Mouse (Mus musculus) ES-Bruce4 (cell line): ENCODE measurements around the gene Zp3. TPM values are rescaled to one million over a fixed set of nuclear protein-coding genes. Genes with fewer than 3 reads are reported as not detected.
A peak's percentile ranks its signal among the peaks of the same experiment; 100 is the strongest.

ENCODE experiments used
- H3K27ac ChIP-seq: 2 replicates; pipeline ENCODE4 v1.5.1; 2012; ENCODE audit warnings: low read length, inconsistent platforms; ENCODE audit not compliant: insufficient read depth
- H3K27me3 ChIP-seq: 2 replicates; pipeline ENCODE4 v1.6.1; 2012; ENCODE audit warnings: mild to moderate bottlenecking, low read length, inconsistent platforms; ENCODE audit not compliant: control insufficient read depth, poor library complexity, insufficient read depth, severe bottlenecking
- H3K36me3 ChIP-seq: 2 replicates; pipeline ENCODE4 v1.6.1; 2012; ENCODE audit warnings: inconsistent platforms, mild to moderate bottlenecking, low read length, moderate library complexity; ENCODE audit not compliant: control insufficient read depth, poor library complexity, insufficient read depth, severe bottlenecking
- H3K4me1 ChIP-seq: one replicate; pipeline ENCODE4 v1.8.1; 2011; ENCODE audit warnings: low read length; ENCODE audit not compliant: control insufficient read depth, insufficient read depth
- H3K4me3 ChIP-seq: 2 replicates; pipeline ENCODE4 v1.5.1; 2011; ENCODE audit warnings: low read depth, mild to moderate bottlenecking, low read length
- H3K9ac ChIP-seq: 2 replicates; pipeline ENCODE4 v1.6.1; 2012; ENCODE audit warnings: low read depth, mild to moderate bottlenecking, inconsistent platforms; ENCODE audit not compliant: poor library complexity, severe bottlenecking
- H3K9me3 ChIP-seq: replicated peaks from 2 replicates; pipeline ENCODE4 v1.6.1; 2012; ENCODE audit warnings: mild to moderate bottlenecking, low read length, inconsistent platforms; ENCODE audit not compliant: control insufficient read depth, poor library complexity, insufficient read depth, severe bottlenecking
- CTCF ChIP-seq: IDR thresholded peaks from one replicate; pipeline ENCODE4 v1.8.1; 2011; ENCODE audit warnings: low read depth, low read length
- EP300 ChIP-seq: IDR thresholded peaks from 2 replicates; pipeline ENCODE4 v1.6.1; 2011; ENCODE audit warnings: low read depth, low read length; ENCODE audit not compliant: insufficient read depth
- POLR2A ChIP-seq: IDR thresholded peaks from one replicate; pipeline ENCODE4 v1.8.1; 2011; ENCODE audit warnings: low read length; ENCODE audit not compliant: insufficient read depth
- polyA plus RNA-seq: library from polyadenylated mRNA; stranded (reverse); fragments of >200 nt; gene quantifications from 2 replicates; pipeline ENCODE4 v1.2.4, GENCODE M21; 2011; ENCODE audit warnings: low read depth; ENCODE audit not compliant: missing spikeins, insufficient read depth, insufficient read length

Zp3 gene
- polyA plus RNA-seq, 1 experiment: 2.0 TPM

GRCm38 (mm10) chr5:135965501-135965930 is 14.4 kb upstream of the Zp3 start:
- Histone ChIP-seq H3K9me3 (no peaks in the 10 kb centered on the region), H3K4me3 (peak overlapping the region; percentile 42), H3K27me3 (no peaks in the 10 kb centered on the region), H3K9ac (no peak overlapping the region), H3K27ac (no peak overlapping the region), H3K36me3 (no peaks in the 10 kb centered on the region), H3K4me1 (no peaks in the 10 kb centered on the region)
- peak; percentile 70 for TF ChIP-seq CTCF
- TF ChIP-seq EP300: no peak
- no peak for TF ChIP-seq POLR2A

DNA sequence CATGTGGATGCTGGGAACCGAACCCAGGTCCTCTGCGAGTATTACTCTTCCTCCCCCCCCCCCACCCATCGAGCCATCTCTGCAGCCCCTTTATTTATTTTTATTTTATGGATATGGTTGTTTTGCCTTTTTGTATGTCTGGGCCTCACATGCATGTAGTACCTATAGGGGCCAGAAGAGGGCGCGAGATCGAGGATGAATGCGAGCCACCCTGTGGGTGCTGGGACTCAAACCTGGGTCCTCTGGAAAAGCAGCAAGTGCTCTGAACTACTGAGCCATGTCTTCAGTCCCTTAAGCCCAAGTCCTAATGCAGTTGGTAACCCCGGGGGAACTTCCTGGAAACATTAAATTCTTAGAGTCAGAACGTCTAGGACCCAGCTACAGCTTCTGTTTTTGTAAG is 13.0 kb upstream of the Zp3 start:
- Histone ChIP-seq H3K9ac (no peak overlapping the region), H3K27ac (no peak overlapping the region), H3K27me3 (no peaks in the 10 kb centered on the region), H3K4me1 (no peaks in the 10 kb centered on the region), H3K4me3 (no peak overlapping the region), H3K9me3 (no peaks in the 10 kb centered on the region), H3K36me3 (no peaks in the 10 kb centered on the region)
- TF ChIP-seq POLR2A (no peak), CTCF (peak; percentile 74), EP300 (no peak)

GRCm38 (mm10) chr5:135968781-135969180 is 11.1 kb upstream of the Zp3 start:
- no peak overlapping the region for H3K4me3 ChIP-seq
- H3K9ac ChIP-seq: no peak overlapping the region
- H3K36me3 ChIP-seq: no peaks in the 10 kb centered on the region
- TF ChIP-seq EP300: no peak
- no peaks in the 10 kb centered on the region for H3K4me1 ChIP-seq
- no peaks in the 10 kb centered on the region for H3K27me3 ChIP-seq
- H3K9me3 ChIP-seq: no peaks in the 10 kb centered on the region
- H3K27ac ChIP-seq: no peak overlapping the region

- no peak overlapping the region for H3K4me3 ChIP-seq
- H3K9me3 ChIP-seq: no peaks in the 10 kb centered on the region
- no peaks in the 10 kb centered on the region for H3K4me1 ChIP-seq
- no peaks in the 10 kb centered on the region for H3K36me3 ChIP-seq
- H3K9ac ChIP-seq: no peak overlapping the region
- H3K27ac ChIP-seq: no peak overlapping the region
- H3K27me3 ChIP-seq: no peaks in the 10 kb centered on the region
- TF ChIP-seq EP300 (no peak), POLR2A (no peak)
Observed at GRCm38 (mm10) chr5:135970247-135970646, 9.7 kb upstream of the Zp3 start.

- TF ChIP-seq POLR2A (no peak), CTCF (no peak), EP300 (no peak)
- H3K36me3 ChIP-seq: no peaks in the 10 kb centered on the region
Observed at GRCm38 (mm10) chr5:135971876-135972275, 8.0 kb upstream of the Zp3 start.

DNA sequence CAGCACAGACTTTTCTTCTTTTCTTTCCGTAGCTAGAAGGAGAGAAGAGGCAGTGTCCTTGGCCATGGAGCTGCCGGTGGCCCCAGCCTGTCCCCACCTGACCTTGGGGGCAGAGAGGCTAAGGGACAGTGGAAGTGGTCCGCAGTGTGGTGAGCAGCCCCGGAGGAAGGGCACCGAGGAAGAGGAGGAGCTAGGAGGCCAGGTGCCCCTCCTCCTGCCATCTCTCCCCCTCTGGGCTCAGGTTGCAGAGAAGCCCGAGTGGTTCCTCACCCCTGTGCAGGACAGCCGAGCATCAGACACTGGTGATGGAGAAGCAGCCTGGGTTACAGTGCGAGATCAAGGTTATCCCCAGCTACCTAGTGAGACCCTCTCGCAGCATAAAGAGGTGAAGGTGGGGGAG is 5.5 kb upstream of the Zp3 start, which contains the start of gene Ssc4d:
Ssc4d (minus strand) TSS at position 167 of the 400 bp plus-strand sequence.
- peak within 1 kb of the TSS; percentile 78 for H3K4me3 ChIP-seq
- peak within 1 kb of the TSS; percentile 59; the same call in 1 of the 2 replicates for H3K9ac ChIP-seq
- H3K27me3 ChIP-seq: no peaks in the 10 kb centered on the region
- no peaks in the 10 kb centered on the region for H3K4me1 ChIP-seq
- no peaks in the 10 kb centered on the region for H3K36me3 ChIP-seq
- no peak for TF ChIP-seq POLR2A
- TF ChIP-seq CTCF: no peak
- no peak for TF ChIP-seq EP300
- no peaks in the 10 kb centered on the region for H3K9me3 ChIP-seq
- H3K27ac ChIP-seq: no peak within 1 kb of the TSS

More at GRCm38 (mm10) chr5:135971876-135972275, 8.0 kb upstream of the Zp3 start:
- Histone ChIP-seq H3K27ac (no peak overlapping the region), H3K27me3 (no peaks in the 10 kb centered on the region), H3K9me3 (no peaks in the 10 kb centered on the region), H3K4me1 (no peaks in the 10 kb centered on the region), H3K4me3 (no peak overlapping the region), H3K9ac (peak overlapping the region; percentile 43; the same call in 1 of the 2 replicates)
